Mouse (Mus musculus) lung, postnatal 25 days (tissue): Measurements from ENCODE around the gene Anxa6.

Source experiments
- DNase-seq: peaks from one replicate; pipeline ENCODE4 v3.0.0; 2022; ENCODE audit warnings: low spot score

The Anxa6 gene

GRCm38 (mm10) chr11:54998284-54998683 lies 35.0 kb downstream of the Anxa6 start:
- peak; percentile 67 for DNase-seq

- no peak for DNase-seq
Measured at GRCm38 (mm10) chr11:54996176-54996575, 37.1 kb downstream of the Anxa6 start.

GRCm38 (mm10) chr11:54989920-54990319 lies 43.3 kb downstream of the Anxa6 start:
- no peak for DNase-seq

GRCm38 (mm10) chr11:54988754-54989349 lies 44.4 kb downstream of the Anxa6 start:
- no peak for DNase-seq

GRCm38 (mm10) chr11:54987974-54988373 lies 45.3 kb downstream of the Anxa6 start:
- no peak for DNase-seq

GRCm38 (mm10) chr11:54985086-54985485 lies 48.2 kb downstream of the Anxa6 start:
- no peak for DNase-seq

GRCm38 (mm10) chr11:54984581-54984980 lies 48.7 kb downstream of the Anxa6 start:
- no peak for DNase-seq

- peak; percentile 69 for DNase-seq
Measured at GRCm38 (mm10) chr11:54984085-54984484, 49.2 kb downstream of the Anxa6 start.

- no peak for DNase-seq
Measured at GRCm38 (mm10) chr11:54982520-54982919, 50.7 kb downstream of the Anxa6 start.

- DNase-seq = no peak
Measured at GRCm38 (mm10) chr11:54981630-54982029, 51.6 kb downstream of the Anxa6 start.

GRCm38 (mm10) chr11:54977385-54977937 lies 55.8 kb downstream of the Anxa6 start:
- no peak for DNase-seq

- no peak for DNase-seq
Measured at GRCm38 (mm10) chr11:54976351-54976750, 56.9 kb downstream of the Anxa6 start.

GRCm38 (mm10) chr11:54975756-54976155 lies 57.5 kb downstream of the Anxa6 start:
- DNase-seq = no peak

GRCm38 (mm10) chr11:54975340-54975739 lies 57.9 kb downstream of the Anxa6 start:
- DNase-seq = no peak

GRCm38 (mm10) chr11:54974639-54975038 lies 58.6 kb downstream of the Anxa6 start:
- DNase-seq = no peak

GRCm38 (mm10) chr11:54973481-54974212 lies 59.6 kb downstream of the Anxa6 start:
- peak; percentile 79 for DNase-seq

- no peak for DNase-seq
Measured at GRCm38 (mm10) chr11:54972789-54973188, 60.5 kb downstream of the Anxa6 start.

GRCm38 (mm10) chr11:54972049-54972723 lies 61.1 kb downstream of the Anxa6 start:
- no peak for DNase-seq

- DNase-seq = no peak
Measured at GRCm38 (mm10) chr11:54971365-54972048, 61.7 kb downstream of the Anxa6 start.

GRCm38 (mm10) chr11:54965234-54965633 lies 68.0 kb downstream of the Anxa6 start:
- DNase-seq = no peak

- DNase-seq = no peak
Measured at GRCm38 (mm10) chr11:54962810-54963209, 70.4 kb downstream of the Anxa6 start, which contains the start of gene Tnip1. Tnip1 (minus strand) TSS chr11:54962917.

- DNase-seq = no peak
Measured at GRCm38 (mm10) chr11:54961921-54962320, 71.3 kb downstream of the Anxa6 start.
